Mouse (Mus musculus): ENCODE data around the gene Adh4. TPM values are rescaled to one million over a fixed set of nuclear protein-coding genes. Genes with fewer than 3 reads are reported as not detected.
"Not testable (repeated sequence)": the region's sequence is repeated elsewhere in the genome, so short reads cannot be mapped to it uniquely, and the experiment has no call there.

The Adh4 gene
- not detected in 2 replicates for polyA plus RNA-seq (2012; rRNA removed)

- TF ChIP-seq POLR2A (IDR thresholded peaks at IDR 0.05; ENCODE audit: extremely low read depth, insufficient read depth, low read length): no peak
- TF ChIP-seq CTCF (IDR thresholded peaks at IDR 0.05; ENCODE audit: extremely low read depth, insufficient read depth, low read length): no peak
- Histone ChIP-seq H3K27ac (ENCODE audit: insufficient read depth, low read length) (no peak within 1 kb of the TSS), H3K4me1 (ENCODE audit: control insufficient read depth, insufficient read depth, low read length) (no peaks in the 10 kb centered on the region), H3K4me3 (ENCODE audit: insufficient read depth, low read length) (no peak within 1 kb of the TSS)
Observed at GRCm38 (mm10) chr3:138415121-138415690, at the start of gene Adh4. Adh4 (plus strand) TSS chr3:138415466.

- TF ChIP-seq CTCF (IDR thresholded peaks at IDR 0.05; ENCODE audit: extremely low read depth, insufficient read depth, low read length) (no peak), POLR2A (IDR thresholded peaks at IDR 0.05; ENCODE audit: extremely low read depth, insufficient read depth, low read length) (no peak)
- Histone ChIP-seq H3K4me3 (ENCODE audit: insufficient read depth, low read length) (no peak overlapping the region), H3K27ac (ENCODE audit: insufficient read depth, low read length) (no peak overlapping the region), H3K4me1 (ENCODE audit: control insufficient read depth, insufficient read depth, low read length) (no peaks in the 10 kb centered on the region)
Observed at GRCm38 (mm10) chr3:138366181-138366580, 49.1 kb upstream of the Adh4 start.

- Histone ChIP-seq H3K4me1 (ENCODE audit: control insufficient read depth, insufficient read depth, low read length) (no peaks in the 10 kb centered on the region), H3K4me3 (ENCODE audit: insufficient read depth, low read length) (no peak overlapping the region), H3K27ac (ENCODE audit: insufficient read depth, low read length) (no peak overlapping the region)
- TF ChIP-seq CTCF (IDR thresholded peaks at IDR 0.05; ENCODE audit: extremely low read depth, insufficient read depth, low read length): no peak
- no peak for TF ChIP-seq POLR2A (IDR thresholded peaks at IDR 0.05; ENCODE audit: extremely low read depth, insufficient read depth, low read length)
Observed at GRCm38 (mm10) chr3:138369546-138369945, 45.7 kb upstream of the Adh4 start.

GRCm38 (mm10) chr3:138370289-138370688 lies 45.0 kb upstream of the Adh4 start:
- not testable (repeated sequence) for H3K27ac ChIP-seq (ENCODE audit: insufficient read depth, low read length); H3K4me1 ChIP-seq (ENCODE audit: control insufficient read depth, insufficient read depth, low read length)

GRCm38 (mm10) chr3:138373920-138374319 lies 41.3 kb upstream of the Adh4 start:
- H3K4me3 ChIP-seq (ENCODE audit: insufficient read depth, low read length): no peak overlapping the region
- no peak for TF ChIP-seq POLR2A (IDR thresholded peaks at IDR 0.05; ENCODE audit: extremely low read depth, insufficient read depth, low read length)
- no peak for TF ChIP-seq CTCF (IDR thresholded peaks at IDR 0.05; ENCODE audit: extremely low read depth, insufficient read depth, low read length)
- H3K27ac ChIP-seq (ENCODE audit: insufficient read depth, low read length): no peak overlapping the region
- H3K4me1 ChIP-seq (ENCODE audit: control insufficient read depth, insufficient read depth, low read length): no peaks in the 10 kb centered on the region

More at GRCm38 (mm10) chr3:138370289-138370688, 45.0 kb upstream of the Adh4 start:
- H3K4me3 ChIP-seq (ENCODE audit: insufficient read depth, low read length): not testable (repeated sequence)

GRCm38 (mm10) chr3:138375148-138375547 lies 40.1 kb upstream of the Adh4 start:
- Histone ChIP-seq H3K4me1 (ENCODE audit: control insufficient read depth, insufficient read depth, low read length) (no peaks in the 10 kb centered on the region), H3K27ac (ENCODE audit: insufficient read depth, low read length) (no peak overlapping the region), H3K4me3 (ENCODE audit: insufficient read depth, low read length) (no peak overlapping the region)
- TF ChIP-seq POLR2A (IDR thresholded peaks at IDR 0.05; ENCODE audit: extremely low read depth, insufficient read depth, low read length) (no peak), CTCF (IDR thresholded peaks at IDR 0.05; ENCODE audit: extremely low read depth, insufficient read depth, low read length) (no peak)

- no peak for TF ChIP-seq POLR2A (IDR thresholded peaks at IDR 0.05; ENCODE audit: extremely low read depth, insufficient read depth, low read length)
- Histone ChIP-seq H3K4me3 (ENCODE audit: insufficient read depth, low read length) (no peak overlapping the region), H3K27ac (ENCODE audit: insufficient read depth, low read length) (no peak overlapping the region)
Observed at GRCm38 (mm10) chr3:138381133-138381532, 34.1 kb upstream of the Adh4 start.

GRCm38 (mm10) chr3:138387155-138387554 lies 28.1 kb upstream of the Adh4 start:
- TF ChIP-seq POLR2A (IDR thresholded peaks at IDR 0.05; ENCODE audit: extremely low read depth, insufficient read depth, low read length) (no peak), CTCF (IDR thresholded peaks at IDR 0.05; ENCODE audit: extremely low read depth, insufficient read depth, low read length) (no peak)
- Histone ChIP-seq H3K4me1 (ENCODE audit: control insufficient read depth, insufficient read depth, low read length) (no peaks in the 10 kb centered on the region), H3K27ac (ENCODE audit: insufficient read depth, low read length) (no peak overlapping the region), H3K4me3 (ENCODE audit: insufficient read depth, low read length) (no peak overlapping the region)

More at GRCm38 (mm10) chr3:138381133-138381532, 34.1 kb upstream of the Adh4 start:
- H3K4me1 ChIP-seq (ENCODE audit: control insufficient read depth, insufficient read depth, low read length): no peaks in the 10 kb centered on the region

- no peak overlapping the region for H3K27ac ChIP-seq (ENCODE audit: insufficient read depth, low read length)
- no peaks in the 10 kb centered on the region for H3K4me1 ChIP-seq (ENCODE audit: control insufficient read depth, insufficient read depth, low read length)
- H3K4me3 ChIP-seq (ENCODE audit: insufficient read depth, low read length): no peak overlapping the region
- no peak for TF ChIP-seq POLR2A (IDR thresholded peaks at IDR 0.05; ENCODE audit: extremely low read depth, insufficient read depth, low read length)
- no peak for TF ChIP-seq CTCF (IDR thresholded peaks at IDR 0.05; ENCODE audit: extremely low read depth, insufficient read depth, low read length)
Observed at GRCm38 (mm10) chr3:138404872-138405271, 10.4 kb upstream of the Adh4 start.

GRCm38 (mm10) chr3:138405341-138405740 lies 9.9 kb upstream of the Adh4 start:
- H3K4me3 ChIP-seq (ENCODE audit: insufficient read depth, low read length): no peak overlapping the region
- TF ChIP-seq POLR2A (IDR thresholded peaks at IDR 0.05; ENCODE audit: extremely low read depth, insufficient read depth, low read length) (no peak), CTCF (IDR thresholded peaks at IDR 0.05; ENCODE audit: extremely low read depth, insufficient read depth, low read length) (no peak)
- no peaks in the 10 kb centered on the region for H3K4me1 ChIP-seq (ENCODE audit: control insufficient read depth, insufficient read depth, low read length)
- H3K27ac ChIP-seq (ENCODE audit: insufficient read depth, low read length): no peak overlapping the region
